Mouse (Mus musculus) heart, embryonic 14.5 days (tissue): ENCODE results near the gene Mtus2. TPM values are rescaled to one million over a fixed set of nuclear protein-coding genes. Genes with fewer than 3 reads are reported as not detected.

ENCODE experiments used
- ATAC-seq: fragments of 200-750 bp; cut with Nextera tagmentation; 2 replicates; pipeline ENCODE4 v1.8.0; 2017; ENCODE audit warnings: low read depth, moderate TSS enrichment; ENCODE audit not compliant: insufficient number of reproducible peaks, insufficient read depth, low FRiP score
- H3K27ac ChIP-seq, 2 experiments: fragments of 200-500 bp in 1 of 2; fragments of 300-500 bp in 1 of 2; sonication (generic) in 1 of 2; replicated peaks in 1 of 2; 2 replicates each; pipeline ENCODE4 v1.5.1; 2012 to 2014; ENCODE audit warnings: low read depth in 2 of 2, low read length in 2 of 2, control low read depth in 1 of 2, mild to moderate bottlenecking in 1 of 2, mixed read lengths in 1 of 2; ENCODE audit not compliant: control insufficient read depth in 1 of 2, insufficient read depth in 1 of 2
- H3K27me3 ChIP-seq: fragments of 300-500 bp; sonication (generic); 2 replicates; pipeline ENCODE4 v1.6.1; 2014; ENCODE audit warnings: mild to moderate bottlenecking, low read length, control low read depth; ENCODE audit not compliant: control insufficient read depth, insufficient read depth
- H3K36me3 ChIP-seq: fragments of 300-500 bp; sonication (generic); 2 replicates; pipeline ENCODE4 v1.6.1; 2014; ENCODE audit warnings: mild to moderate bottlenecking, control low read depth, low read length, mixed read lengths; ENCODE audit not compliant: control insufficient read depth, insufficient read depth
- H3K4me1 ChIP-seq, 2 experiments: fragments of 200-500 bp in 1 of 2; fragments of 300-500 bp in 1 of 2; sonication (generic) in 1 of 2; 2 replicates each; pipeline ENCODE4 v1.6.1; 2012 to 2014; ENCODE audit warnings: low read length in 2 of 2, control low read depth in 1 of 2, mixed read lengths in 1 of 2; ENCODE audit not compliant: control insufficient read depth in 2 of 2, insufficient read depth in 2 of 2
- H3K4me2 ChIP-seq: fragments of 300-500 bp; sonication (generic); 2 replicates; pipeline ENCODE4 v1.6.1; 2014; ENCODE audit warnings: mild to moderate bottlenecking, low read length
- H3K4me3 ChIP-seq, 2 experiments: fragments of 200-500 bp in 1 of 2; fragments of 300-500 bp in 1 of 2; sonication (generic) in 1 of 2; 2 replicates each; pipeline ENCODE4 v1.5.1; 2012 to 2014; ENCODE audit warnings: low read length in 2 of 2, mild to moderate bottlenecking in 2 of 2, control low read depth in 1 of 2, low read depth in 1 of 2, moderate library complexity in 1 of 2; ENCODE audit not compliant: control insufficient read depth in 1 of 2, insufficient read depth in 1 of 2
- H3K9ac ChIP-seq: fragments of 300-500 bp; sonication (generic); 2 replicates; pipeline ENCODE4 v1.6.1; 2014; ENCODE audit warnings: mild to moderate bottlenecking, low read length
- H3K9me3 ChIP-seq: fragments of 300-500 bp; sonication (generic); 2 replicates; pipeline ENCODE4 v1.6.1; 2016; ENCODE audit warnings: low read length, control low read depth; ENCODE audit not compliant: control insufficient read depth
- WGBS: fragments of 180-500 bp; shearing (Covaris S2); extraction: QIAGEN DNeasy Blood & Tissue Kit; methylation state at CpG from one replicate; pipeline ENCODE4 v1.1.7; 2014; 5-methylcytosine and 5-hydroxymethylcytosine counted together
- polyA plus RNA-seq: library from polyadenylated mRNA; unstranded; fragments of >200 nt; fragmentation: Nextera tagmentation; extraction: Ambion mirVana; gene quantifications from 2 replicates; pipeline ENCODE4 v1.2.1, GENCODE M21; 2014

Gene Mtus2
- polyA plus RNA-seq, 1 experiment from 2014 or later: 128 TPM

DNA sequence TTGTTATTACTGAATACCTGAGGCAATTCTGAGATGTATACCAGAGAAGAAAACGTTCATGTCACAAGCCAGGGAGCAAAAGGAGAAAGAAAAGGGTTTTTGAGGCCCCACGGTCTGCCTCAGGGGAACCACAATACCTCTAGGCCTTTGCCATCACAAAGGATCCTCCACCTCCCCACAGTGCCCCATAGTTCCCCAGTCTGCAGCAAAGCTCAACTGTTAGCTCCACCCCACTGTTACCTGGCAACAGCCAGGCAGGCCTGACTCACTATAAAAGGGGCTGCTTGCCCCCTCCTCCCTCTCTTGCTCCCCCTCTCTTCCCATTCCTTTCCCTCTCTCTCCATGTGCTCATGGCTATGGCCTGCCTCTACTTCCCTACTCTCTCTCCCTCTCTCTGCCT, 282.6 kb downstream of the Mtus2 start:
- Histone ChIP-seq H3K9me3 (peaks cover 7% of the 10 kb centered on the region), H3K4me2 (no peak overlapping the region), H3K9ac (no peak overlapping the region), H3K27ac (no peak overlapping the region), H3K4me1 (no peaks in the 10 kb centered on the region), H3K27me3 (no peaks in the 10 kb centered on the region), H3K4me3 (no peak overlapping the region), H3K36me3 (no peaks in the 10 kb centered on the region)
- WGBS: 43% methylated on average over 2 of the region's 2 CpGs
- ATAC-seq: no peak

DNA sequence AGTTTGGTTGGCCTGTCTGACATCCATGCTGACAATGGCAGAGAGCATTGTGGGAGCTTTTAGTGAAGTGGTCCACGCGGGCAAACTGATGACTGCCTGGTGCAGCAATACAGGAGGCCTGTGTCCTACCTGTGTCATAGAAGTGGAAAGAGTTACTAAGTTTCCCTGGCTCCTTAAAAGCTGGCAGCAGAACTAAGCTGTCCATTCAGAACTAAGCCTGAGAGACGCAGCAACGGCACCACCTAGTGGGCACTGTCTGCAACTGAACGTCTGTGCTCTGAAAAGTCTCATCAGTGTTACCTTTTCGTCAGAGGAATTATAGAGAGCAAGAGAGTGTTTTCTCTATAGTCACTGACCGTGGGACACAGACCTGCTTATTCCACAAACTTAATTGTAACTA, 284.8 kb downstream of the Mtus2 start:
- Histone ChIP-seq H3K4me2 (no peak overlapping the region), H3K4me1 (no peaks in the 10 kb centered on the region), H3K27ac (no peak overlapping the region), H3K9me3 (peaks cover 7% of the 10 kb centered on the region), H3K36me3 (no peaks in the 10 kb centered on the region), H3K9ac (no peak overlapping the region), H3K4me3 (no peak overlapping the region), H3K27me3 (no peaks in the 10 kb centered on the region)
- ATAC-seq: no peak
- WGBS: 5% methylated on average over 7 of the region's 7 CpGs

- Histone ChIP-seq H3K4me2 (no peak overlapping the region), H3K27ac (no peak overlapping the region), H3K36me3 (no peaks in the 10 kb centered on the region), H3K9me3 (peaks cover 7% of the 10 kb centered on the region), H3K9ac (no peak overlapping the region), H3K4me1 (peaks cover 9 to 17% of the 10 kb centered on the region in 2 experiments), H3K4me3 (no peak overlapping the region), H3K27me3 (no peaks in the 10 kb centered on the region)
- no peak for ATAC-seq
- WGBS: 38% methylated on average over 1 of the region's 1 CpGs
Observed at GRCm38 (mm10) chr5:148244471-148244870, 287.4 kb downstream of the Mtus2 start.

DNA sequence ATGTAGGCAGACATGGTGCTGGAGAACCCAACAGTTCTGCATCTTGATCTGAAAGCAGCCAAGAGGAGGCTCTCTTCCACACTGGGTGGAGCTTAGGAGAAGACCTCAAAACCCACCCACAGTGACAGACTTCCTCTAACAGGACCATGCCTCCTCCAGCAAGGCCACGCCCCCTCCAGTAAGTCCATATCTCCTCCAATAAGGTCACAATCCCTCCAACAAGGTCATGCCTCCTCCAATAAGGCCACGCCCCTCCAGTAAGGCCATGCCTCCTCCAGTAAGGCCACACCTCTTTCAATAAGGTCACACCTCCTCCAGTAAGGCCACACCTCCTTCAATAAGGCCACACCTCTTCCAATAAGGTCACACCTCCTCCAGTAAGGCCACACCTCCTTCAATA, 288.3 kb downstream of the Mtus2 start:
- Histone ChIP-seq H3K4me2 (no peak overlapping the region), H3K27ac (no peak overlapping the region), H3K4me3 (no peak overlapping the region), H3K9me3 (peaks cover 7% of the 10 kb centered on the region), H3K36me3 (no peaks in the 10 kb centered on the region), H3K27me3 (no peaks in the 10 kb centered on the region), H3K9ac (no peak overlapping the region), H3K4me1 (peaks cover 9 to 17% of the 10 kb centered on the region in 2 experiments)
- WGBS: 74% methylated on average over 2 of the region's 2 CpGs
- no peak for ATAC-seq

DNA sequence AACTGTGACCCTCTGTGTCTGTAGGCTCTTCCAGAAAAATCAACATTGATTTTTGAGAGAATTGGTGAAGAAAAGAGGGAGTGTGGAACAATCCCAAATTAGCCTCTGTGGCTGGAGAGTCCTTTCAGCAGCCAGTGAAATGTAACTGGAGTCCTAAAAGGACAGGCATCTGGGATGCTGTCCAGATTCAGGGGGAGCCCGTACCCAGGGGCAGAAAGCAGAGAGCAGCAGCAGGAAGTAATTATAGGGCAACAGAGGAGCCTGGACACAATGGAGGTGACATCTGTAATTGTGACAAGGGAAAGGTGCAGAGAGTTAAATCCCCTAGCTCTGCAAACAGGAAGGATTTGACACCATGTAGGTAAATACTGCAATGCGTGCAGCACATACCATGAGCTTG, 291.1 kb downstream of the Mtus2 start:
- peak overlapping the region; percentile 0 to 64; a peak in 2 of 4 replicates for H3K27ac ChIP-seq
- 0 out of 2 replicates have a peak, but pooled peaks have one; percentile 22 for ATAC-seq
- 21% methylated on average over 2 of the region's 2 CpGs for WGBS

DNA sequence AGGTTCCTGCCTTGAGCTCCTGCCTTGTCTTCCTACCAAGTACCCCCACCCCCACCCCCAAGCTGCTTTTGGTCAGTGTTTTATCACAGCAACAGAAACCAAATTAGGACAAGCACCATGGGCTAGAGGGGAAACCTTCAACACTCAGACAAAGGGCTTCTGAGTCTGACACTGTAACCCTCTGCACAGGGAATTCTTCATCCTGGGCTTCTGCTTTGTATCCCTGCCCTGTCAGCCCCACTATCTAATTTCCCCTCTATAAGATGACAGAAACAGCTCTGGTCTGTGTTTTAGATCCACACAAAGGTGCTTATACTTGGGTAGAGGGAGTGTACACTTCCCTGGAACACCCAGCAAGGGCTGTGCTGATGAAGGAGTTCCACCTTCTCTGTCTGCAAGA, 294.7 kb downstream of the Mtus2 start:
- peaks cover 5% of the 10 kb centered on the region; the same call in 1 of the 2 replicates for H3K9me3 ChIP-seq
- peak overlapping the region; percentile 71 to 79 for H3K27ac ChIP-seq
- peak; percentile 52; the same call in 1 of the 2 replicates for ATAC-seq
- no peak overlapping the region for H3K4me3 ChIP-seq
- peaks cover 18 to 35% of the 10 kb centered on the region in 2 experiments for H3K4me1 ChIP-seq
- H3K36me3 ChIP-seq: no peaks in the 10 kb centered on the region
- H3K27me3 ChIP-seq: no peaks in the 10 kb centered on the region
- H3K4me2 ChIP-seq: peak overlapping the region; percentile 11; the same call in 1 of the 2 replicates
- 0 out of 2 replicates have a peak overlapping the region, but pooled peaks have one; percentile 9 for H3K9ac ChIP-seq

More for the DNA sequence above, 291.1 kb downstream of the Mtus2 start:
- Histone ChIP-seq H3K4me3 (no peak overlapping the region), H3K4me2 (no peak overlapping the region), H3K9ac (no peak overlapping the region), H3K27me3 (no peaks in the 10 kb centered on the region), H3K4me1 (peaks cover 11 to 30% of the 10 kb centered on the region in 2 experiments), H3K9me3 (peaks cover 9% of the 10 kb centered on the region), H3K36me3 (no peaks in the 10 kb centered on the region)

- H3K27me3 ChIP-seq: no peaks in the 10 kb centered on the region
- no peak overlapping the region for H3K9ac ChIP-seq
- H3K27ac ChIP-seq: no peak overlapping the region
- no peaks in the 10 kb centered on the region for H3K36me3 ChIP-seq
- no peak for ATAC-seq
- H3K4me1 ChIP-seq: peaks cover 2 to 3% of the 10 kb centered on the region in 2 experiments; a peak in 1 of 4 replicates
- H3K9me3 ChIP-seq: peaks cover 14% of the 10 kb centered on the region
- H3K4me2 ChIP-seq: no peak overlapping the region
- WGBS: 86% methylated on average over 7 of the region's 7 CpGs
- no peak overlapping the region for H3K4me3 ChIP-seq
Observed at GRCm38 (mm10) chr5:148262016-148262415, 304.9 kb downstream of the Mtus2 start.
